Mouse (Mus musculus) bone marrow macrophage, adult 2 months (primary cell): Measurements from ENCODE around the gene Cmip.

ENCODE experiments used
- CTCF ChIP-seq: IDR thresholded peaks from 2 replicates; pipeline ENCODE4 v1.5.1; 2012; ENCODE audit warnings: low read depth, mild to moderate bottlenecking, low read length, moderate library complexity
- POLR2A ChIP-seq: IDR thresholded peaks from 2 replicates; pipeline ENCODE4 v1.6.1; 2012; ENCODE audit warnings: mild to moderate bottlenecking, low read depth, low read length, borderline replicate concordance

DNA sequence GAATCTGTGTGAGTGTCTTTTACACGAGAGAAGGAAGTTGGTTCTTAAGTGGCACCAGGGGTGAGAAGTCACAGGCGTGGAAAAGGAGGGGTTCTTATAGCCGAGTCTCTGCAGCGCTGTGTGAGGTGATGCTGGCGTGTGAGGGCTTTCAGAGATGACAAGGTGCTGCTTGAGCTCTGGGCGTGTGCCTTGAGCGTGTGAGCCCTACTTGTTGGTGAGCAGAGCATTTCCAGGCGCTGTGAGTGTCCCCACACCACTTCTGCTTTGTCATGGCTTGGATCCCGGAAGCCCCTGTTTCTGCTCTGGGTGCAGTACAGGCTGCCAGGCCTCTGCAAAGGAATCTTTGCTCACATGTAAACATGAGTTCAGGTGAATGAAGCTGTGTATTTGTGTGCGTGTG is 86.6 kb downstream of the Cmip start:
- TF ChIP-seq POLR2A (no peak), CTCF (no peak)
